8 mouse cellular contexts compared by ENCODE assay signal in the genomic region with DNA sequence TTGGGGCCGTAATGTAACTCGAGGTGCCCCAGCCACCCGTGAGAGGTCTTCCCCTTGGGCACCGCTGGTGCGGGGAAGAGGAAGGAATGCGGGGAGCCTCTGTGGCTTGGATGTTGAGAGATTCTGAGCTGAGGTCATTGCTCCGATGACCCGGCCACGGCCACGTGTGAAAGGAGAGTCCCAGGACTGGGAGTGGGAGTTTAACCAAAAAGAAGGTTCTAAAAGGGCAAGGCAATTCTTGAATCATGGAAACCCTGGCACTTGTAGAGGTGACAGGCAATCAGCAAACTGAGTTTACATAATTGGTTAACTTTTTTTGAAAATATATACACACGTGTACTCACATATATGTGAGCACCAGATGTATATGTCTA. TPM values are rescaled to one million over a fixed set of nuclear protein-coding genes. Genes with fewer than 3 reads are reported as not detected.
DNase-seq lines count a peak whose midpoint lies in the region; ATAC-seq and TF ChIP-seq lines count a peak whose summit lies in the region.

No protein-coding gene starts in this region.

- peaks cover 14% of the 10 kb centered on the region for H3K27me3 ChIP-seq in lung, embryonic 14.5 days (ENCODE audit: insufficient read depth, low read length)
- 0 out of 2 replicates have a peak, but pooled peaks cover 4% of the 10 kb centered on the region for H3K27me3 ChIP-seq in forebrain, embryonic 14.5 days (replicated peaks; ENCODE audit: control insufficient read depth, insufficient read depth, low read length)
- peaks cover 48% of the 10 kb centered on the region for H3K27me3 ChIP-seq in limb, embryonic 12.5 days

- H3K4me1 ChIP-seq in lung, embryonic 14.5 days (ENCODE audit: insufficient read depth): peaks cover 7% of the 10 kb centered on the region; the same call in 1 of the 2 replicates
- peaks cover 10% of the 10 kb centered on the region; the same call in 1 of the 2 replicates for H3K4me1 ChIP-seq in forebrain, embryonic 14.5 days (ENCODE audit: control insufficient read depth, insufficient read depth, low read length)
- peaks cover 11% of the 10 kb centered on the region for H3K4me1 ChIP-seq in limb, embryonic 12.5 days (replicated peaks)
- H3K4me1 ChIP-seq in olfactory bulb, adult 2 months (ENCODE audit: control insufficient read depth, insufficient read depth, low read length): peaks cover 12% of the 10 kb centered on the region

- TF ChIP-seq POLR2A in olfactory bulb, adult 2 months (IDR thresholded peaks at IDR 0.05; ENCODE audit: insufficient read depth, low read depth, low read length): no peak

- WGBS in lung, embryonic 14.5 days: 5% methylated on average over 11 of the region's 11 CpGs
- 9% methylated on average over 11 of the region's 11 CpGs for WGBS in forebrain, embryonic 14.5 days
- 9% methylated on average over 11 of the region's 11 CpGs for WGBS in limb, embryonic 12.5 days
- WGBS in olfactory bulb, adult 2 months: 15% methylated on average over 11 of the region's 11 CpGs

- H3K9ac ChIP-seq in lung, embryonic 14.5 days: peak overlapping the region; percentile 27; the same call in 1 of the 2 replicates
- H3K9ac ChIP-seq in forebrain, embryonic 14.5 days (ENCODE audit: low read length): peak overlapping the region; percentile 68
- peak overlapping the region; percentile 66 for H3K9ac ChIP-seq in limb, embryonic 12.5 days (replicated peaks)

- no peak for DNase-seq in lung, embryonic 14.5 days
- DNase-seq in lung, postnatal 36 days: no peak
- no peak for DNase-seq in forebrain, embryonic 14.5 days (ENCODE audit: low spot score)
- no peak for DNase-seq in right cerebral cortex, postnatal 36 days (ENCODE audit: low spot score in 2 of 2)
- no peak for DNase-seq in cerebellum, postnatal 36 days
- no peak for DNase-seq in cerebellum, adult 9-10 months

- no peak for ATAC-seq in lung, embryonic 14.5 days (ENCODE audit: insufficient read depth)
- no peak for ATAC-seq in forebrain, embryonic 14.5 days
- ATAC-seq in limb, embryonic 12.5 days (ENCODE audit: insufficient number of reproducible peaks, insufficient read depth, low FRiP score, low TSS enrichment, low read depth): no peak

- no peak for TF ChIP-seq CTCF in lung, embryonic 14.5 days (IDR thresholded peaks at IDR 0.05; ENCODE audit: low read depth)
- no peak for TF ChIP-seq CTCF in olfactory bulb, adult 2 months (IDR thresholded peaks at IDR 0.05; ENCODE audit: insufficient read depth, low read depth, low read length)

- peak overlapping the region; percentile 90 for H3K4me2 ChIP-seq in lung, embryonic 14.5 days
- peak overlapping the region; percentile 99 for H3K4me2 ChIP-seq in forebrain, embryonic 14.5 days (ENCODE audit: low read length)
- H3K4me2 ChIP-seq in limb, embryonic 12.5 days: peak overlapping the region; percentile 99

- no peaks in the 10 kb centered on the region for H3K9me3 ChIP-seq in lung, embryonic 14.5 days (ENCODE audit: low read depth, low read length)
- no peaks in the 10 kb centered on the region for H3K9me3 ChIP-seq in forebrain, embryonic 14.5 days (replicated peaks; ENCODE audit: control insufficient read depth, low read length)
- H3K9me3 ChIP-seq in limb, embryonic 12.5 days: no peaks in the 10 kb centered on the region

- no peak overlapping the region for H3K27ac ChIP-seq in lung, embryonic 14.5 days (ENCODE audit: low read depth)
- H3K27ac ChIP-seq in forebrain, embryonic 14.5 days (ENCODE audit: low read depth, low read length): no peak overlapping the region
- no peak overlapping the region for H3K27ac ChIP-seq in limb, embryonic 12.5 days
- no peak overlapping the region for H3K27ac ChIP-seq in olfactory bulb, adult 2 months (ENCODE audit: insufficient read depth, low read depth, low read length)

- no peaks in the 10 kb centered on the region for H3K36me3 ChIP-seq in lung, embryonic 14.5 days (ENCODE audit: insufficient read depth)
- no peaks in the 10 kb centered on the region for H3K36me3 ChIP-seq in forebrain, embryonic 14.5 days (ENCODE audit: control insufficient read depth, insufficient read depth, low read length)
- no peaks in the 10 kb centered on the region for H3K36me3 ChIP-seq in limb, embryonic 12.5 days

- H3K4me3 ChIP-seq in lung, embryonic 14.5 days (ENCODE audit: low read depth, low read length): peak overlapping the region; percentile 53
- peak overlapping the region; percentile 58 for H3K4me3 ChIP-seq in forebrain, embryonic 14.5 days (ENCODE audit: low read depth, low read length)
- peak overlapping the region; percentile 64 for H3K4me3 ChIP-seq in limb, embryonic 12.5 days (replicated peaks)
- H3K4me3 ChIP-seq in olfactory bulb, adult 2 months (ENCODE audit: insufficient read depth, low read depth, low read length): peak overlapping the region; percentile 90

RNA-seq across cellular contexts. Expression of a gene that starts 0.4 kb away (rescaled TPM):
- polyA plus RNA-seq in lung, embryonic 14.5 days (2014; fragmentation: Nextera tagmentation; extraction: Ambion mirVana): 1.4 and 1.5 TPM in 2 replicates
- 2.7 and 3.4 TPM in 2 replicates for polyA plus RNA-seq in forebrain, embryonic 14.5 days (2014; fragmentation: Nextera tagmentation; extraction: Ambion mirVana)
- polyA plus RNA-seq in limb, embryonic 12.5 days (2016; fragmentation: Nextera tagmentation; extraction: Ambion mirVana): 1.1 and 2.8 TPM in 2 replicates
- polyA plus RNA-seq in olfactory bulb, adult 2 months (2012; ENCODE audit: insufficient read depth, insufficient read length, low replicate concordance, missing spikeins): not detected in 2 replicates

RNA-seq across cellular contexts. Expression of a gene that starts 56.2 kb away (rescaled TPM):
- 45.9 and 46.9 TPM in 2 replicates for polyA plus RNA-seq in lung, embryonic 14.5 days (2014; fragmentation: Nextera tagmentation; extraction: Ambion mirVana)
- polyA plus RNA-seq in forebrain, embryonic 14.5 days (2014; fragmentation: Nextera tagmentation; extraction: Ambion mirVana): 17.7 and 22.2 TPM in 2 replicates
- polyA plus RNA-seq in limb, embryonic 12.5 days (2016; fragmentation: Nextera tagmentation; extraction: Ambion mirVana): 93.8 and 98.5 TPM in 2 replicates
- polyA plus RNA-seq in olfactory bulb, adult 2 months (2012; ENCODE audit: insufficient read depth, insufficient read length, low replicate concordance, missing spikeins): not detected in 2 replicates
